Mouse (Mus musculus): ENCODE data around the gene Gm5767.

GRCm38 (mm10) chr16:8714851-8715250 is 34.3 kb downstream of the Gm5767 start:
- TF ChIP-seq CTCF (IDR thresholded peaks at IDR 0.05; ENCODE audit: low read depth) (no peak), EP300 (IDR thresholded peaks at IDR 0.05; ENCODE audit: low read depth) (no peak)
